Mouse (Mus musculus) ES-E14 (cell line): Measurements from ENCODE around the gene Gm42742. TPM values are rescaled to one million over a fixed set of nuclear protein-coding genes. Genes with fewer than 3 reads are reported as not detected.

ENCODE experiments used
- DNase-seq: peaks from one replicate; pipeline ENCODE4 v3.0.0-alpha.2; 2013; ENCODE audit warnings: low read depth, low spot score
- H3K27ac ChIP-seq: 2 replicates; pipeline ENCODE4 v1.5.1; 2012; ENCODE audit warnings: low read depth, mild to moderate bottlenecking, low read length, moderate library complexity, mixed read lengths; ENCODE audit not compliant: poor library complexity, insufficient read depth, severe bottlenecking
- H3K36me3 ChIP-seq: 2 replicates; pipeline ENCODE4 v1.6.1; 2012; ENCODE audit warnings: mild to moderate bottlenecking, low read length, moderate library complexity, mixed read lengths; ENCODE audit not compliant: control insufficient read depth, poor library complexity, insufficient read depth, severe bottlenecking
- H3K4me1 ChIP-seq, 2 experiments: fragments of 150-350 bp in 1 of 2; sonication (generic) in 1 of 2; 2 replicates each; pipeline ENCODE4 v1.6.1; 2012; ENCODE audit warnings: low read length in 2 of 2, mild to moderate bottlenecking in 1 of 2, mixed read lengths in 1 of 2; ENCODE audit not compliant: control insufficient read depth in 2 of 2, insufficient read depth in 2 of 2, poor library complexity in 1 of 2
- H3K4me3 ChIP-seq, 2 experiments: fragments of 150-350 bp in 1 of 2; sonication (generic) in 1 of 2; 2 replicates each; pipeline ENCODE4 v1.5.1; 2012; ENCODE audit warnings: low read length in 2 of 2, low read depth in 1 of 2, mild to moderate bottlenecking in 1 of 2, mixed read lengths in 1 of 2; ENCODE audit not compliant: insufficient read depth in 1 of 2, poor library complexity in 1 of 2, severe bottlenecking in 1 of 2
- H3K9ac ChIP-seq: 2 replicates; pipeline ENCODE4 v1.6.1; 2012; ENCODE audit warnings: low read depth, mild to moderate bottlenecking, low read length, mixed read lengths; ENCODE audit not compliant: poor library complexity, insufficient read depth, severe bottlenecking
- H3K9me3 ChIP-seq: fragments of 150-350 bp; sonication (generic); 2 replicates; pipeline ENCODE4 v1.6.1; 2012; ENCODE audit warnings: low read depth, mild to moderate bottlenecking, low read length; ENCODE audit not compliant: control insufficient read depth, insufficient read depth
- CHD2 ChIP-seq: IDR thresholded peaks from 2 replicates; pipeline ENCODE4 v1.6.1; 2014; ENCODE audit warnings: mild to moderate bottlenecking, low read depth, low read length, inconsistent platforms
- HCFC1 ChIP-seq: IDR thresholded peaks from 2 replicates; pipeline ENCODE4 v1.6.1; 2012; ENCODE audit warnings: low read length, inconsistent platforms, borderline replicate concordance; ENCODE audit not compliant: insufficient read depth
- MAFK ChIP-seq: IDR thresholded peaks from 2 replicates; pipeline ENCODE4 v1.6.1; 2014; ENCODE audit warnings: mild to moderate bottlenecking, low read depth, low read length, inconsistent platforms; ENCODE audit not compliant: insufficient read depth
- ZC3H11A ChIP-seq: IDR thresholded peaks from 2 replicates; pipeline ENCODE4 v1.6.1; 2012; ENCODE audit warnings: low read depth, mild to moderate bottlenecking, inconsistent platforms, low read length, borderline replicate concordance
- ZNF384 ChIP-seq: IDR thresholded peaks from 2 replicates; pipeline ENCODE4 v1.6.1; 2012; ENCODE audit warnings: low read depth, low read length, inconsistent platforms
- in situ Hi-C, 2 experiments: fragments of 600-800 bp; cut with MboI; formaldehyde crosslinking; loops; one replicate each; pipeline ENCODE4 v1.15.1; 2025; ENCODE audit warnings: low sequenced_read_pairs in 2 of 2, inconsistent platforms in 1 of 2; ENCODE audit not compliant: unreplicated experiment in 2 of 2
- total RNA-seq: library from RNA; depleted of rRNA; stranded (reverse); fragments of 300-350 nt; gene quantifications from 2 replicates; pipeline ENCODE4 v1.2.3, GENCODE M21; 2012

The Gm42742 gene
- total RNA-seq, 1 experiment = 23.4 TPM

- in situ Hi-C loops = no loop called here
- Histone ChIP-seq H3K9ac (peak overlapping the region; percentile 90), H3K36me3 (peaks cover 48% of the 10 kb centered on the region), H3K27ac (peak overlapping the region; percentile 99), H3K4me1 (peaks cover 9 to 11% of the 10 kb centered on the region in 2 experiments; a peak in 2 of 4 replicates), H3K9me3 (no peaks in the 10 kb centered on the region), H3K4me3 (peak overlapping the region; percentile 87 to 89)
- no peak for TF ChIP-seq ZC3H11A
- TF ChIP-seq HCFC1 = 0 out of 2 replicates have a peak, but pooled peaks have one; percentile 12
- DNase-seq = no peak
These were observed 4.1 kb upstream of the Gm42742 start for GRCm38 (mm10) chr7:127024755-127025555.

GRCm38 (mm10) chr7:127023896-127024690 lies 3.2 kb upstream of the Gm42742 start:
- TF ChIP-seq ZNF384 (no peak), MAFK (0 out of 2 replicates have a peak, but pooled peaks have one; percentile 44)
- H3K9ac ChIP-seq = peak overlapping the region; percentile 90
- H3K4me3 ChIP-seq = peak overlapping the region; percentile 87 to 89
- in situ Hi-C loops = no loop called here
- H3K4me1 ChIP-seq = peaks cover 9 to 11% of the 10 kb centered on the region in 2 experiments; a peak in 2 of 4 replicates
- no peak for DNase-seq
- H3K27ac ChIP-seq = peak overlapping the region; percentile 99; the same call in 1 of the 2 replicates
- peaks cover 47% of the 10 kb centered on the region for H3K36me3 ChIP-seq
- no peaks in the 10 kb centered on the region for H3K9me3 ChIP-seq

- TF ChIP-seq MAFK (no peak), HCFC1 (no peak), ZC3H11A (no peak), CHD2 (no peak), ZNF384 (no peak)
- H3K4me1 ChIP-seq = peaks cover 7 to 11% of the 10 kb centered on the region in 2 experiments; a peak in 2 of 4 replicates
- in situ Hi-C loops = no loop called here
- no peak for DNase-seq
- no peak overlapping the region for H3K27ac ChIP-seq
- peak overlapping the region; percentile 90 for H3K9ac ChIP-seq
- H3K9me3 ChIP-seq = no peaks in the 10 kb centered on the region
- peaks cover 43% of the 10 kb centered on the region for H3K36me3 ChIP-seq
- peak overlapping the region in 1 of 2 experiments; percentile 87; a peak in 3 of 4 replicates for H3K4me3 ChIP-seq
These were observed 2.4 kb upstream of the Gm42742 start for GRCm38 (mm10) chr7:127023272-127023691.

- Histone ChIP-seq H3K9me3 (no peaks in the 10 kb centered on the region), H3K27ac (peak overlapping the region; percentile 24), H3K4me1 (peaks cover 5 to 11% of the 10 kb centered on the region in 2 experiments; a peak in 2 of 4 replicates), H3K36me3 (peaks cover 37% of the 10 kb centered on the region), H3K4me3 (peak overlapping the region in 1 of 2 experiments; percentile 87; a peak in 3 of 4 replicates), H3K9ac (peak overlapping the region; percentile 90)
- DNase-seq = no peak
- no peak for TF ChIP-seq HCFC1
- TF ChIP-seq MAFK = no peak
- TF ChIP-seq ZC3H11A = no peak
- TF ChIP-seq ZNF384 = no peak
- TF ChIP-seq CHD2 = no peak
- in situ Hi-C loops = no loop called here
These were observed 1.8 kb upstream of the Gm42742 start for GRCm38 (mm10) chr7:127022528-127023271.
